Mouse (Mus musculus) limb, embryonic 13.5 days (tissue): ENCODE results near the gene Ifitm2. TPM values are rescaled to one million over a fixed set of nuclear protein-coding genes. Genes with fewer than 3 reads are reported as not detected.
"Not testable (repeated sequence)": the region's sequence is repeated elsewhere in the genome, so short reads cannot be mapped to it uniquely, and the experiment has no call there.

Source experiments
- ATAC-seq: fragments of 200-750 bp; cut with Nextera tagmentation; 2 replicates; pipeline ENCODE4 v1.8.0; 2017; ENCODE audit warnings: low read depth, moderate number of reproducible peaks, moderate TSS enrichment; ENCODE audit not compliant: low FRiP score
- H3K27ac ChIP-seq: fragments of 300-500 bp; sonication (generic); 2 replicates; pipeline ENCODE4 v1.5.1; 2015; ENCODE audit warnings: inconsistent platforms, mild to moderate bottlenecking, moderate library complexity
- H3K27me3 ChIP-seq: fragments of 300-500 bp; sonication (generic); 2 replicates; pipeline ENCODE4 v1.6.1; 2015; ENCODE audit warnings: mild to moderate bottlenecking, inconsistent platforms
- H3K36me3 ChIP-seq: fragments of 300-500 bp; sonication (generic); 2 replicates; pipeline ENCODE4 v1.6.1; 2015; ENCODE audit warnings: inconsistent platforms, mild to moderate bottlenecking, moderate library complexity
- H3K4me1 ChIP-seq: fragments of 300-500 bp; sonication (generic); 2 replicates; pipeline ENCODE4 v1.6.1; 2015; ENCODE audit warnings: inconsistent platforms
- H3K4me2 ChIP-seq: fragments of 300-500 bp; sonication (generic); replicated peaks from 2 replicates; pipeline ENCODE4 v1.6.1; 2015; ENCODE audit warnings: inconsistent platforms, mild to moderate bottlenecking, moderate library complexity
- H3K4me3 ChIP-seq: fragments of 300-500 bp; sonication (generic); 2 replicates; pipeline ENCODE4 v1.5.1; 2015; ENCODE audit warnings: moderate library complexity, mild to moderate bottlenecking, inconsistent platforms
- H3K9ac ChIP-seq: fragments of 300-500 bp; sonication (generic); 2 replicates; pipeline ENCODE4 v1.6.1; 2015; ENCODE audit warnings: mild to moderate bottlenecking, inconsistent platforms
- H3K9me3 ChIP-seq: fragments of 300-500 bp; sonication (generic); 2 replicates; pipeline ENCODE4 v1.6.1; 2016; ENCODE audit warnings: inconsistent platforms
- WGBS: fragments of 180-500 bp; shearing (Covaris S2); methylation state at CpG from one replicate; pipeline ENCODE4 v1.1.7; 2015; 5-methylcytosine and 5-hydroxymethylcytosine counted together
- polyA plus RNA-seq: library from polyadenylated mRNA; unstranded; fragments of >200 nt; fragmentation: Nextera tagmentation; extraction: Ambion mirVana; gene quantifications from 2 replicates; pipeline ENCODE4 v1.2.1, GENCODE M21; 2015

The Ifitm2 gene
- polyA plus RNA-seq, 1 experiment from 2014 or later: 1,181 TPM

DNA sequence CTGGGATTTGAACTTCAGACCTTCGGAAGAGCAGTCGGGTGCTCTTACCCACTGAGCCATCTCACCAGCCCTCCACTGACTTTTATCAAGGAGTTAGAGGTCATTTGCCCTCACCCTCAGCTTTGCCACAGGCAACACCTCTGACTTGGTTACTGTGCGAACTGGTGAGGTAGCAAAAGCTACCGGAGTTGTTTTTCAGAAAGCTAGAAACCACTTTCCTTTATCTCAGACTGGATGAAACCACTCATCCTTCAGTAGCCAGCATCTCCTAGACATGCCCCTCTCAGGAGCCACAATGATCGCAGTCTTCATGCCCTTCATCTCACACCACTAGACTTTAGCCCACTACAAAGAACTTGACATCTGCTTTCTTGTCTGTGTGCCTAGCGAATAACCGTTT is 27.2 kb upstream of the Ifitm2 start:
- no peaks in the 10 kb centered on the region for H3K4me1 ChIP-seq
- H3K27ac ChIP-seq: no peak overlapping the region
- 88% methylated on average over 7 of the region's 7 CpGs for WGBS
- no peak overlapping the region for H3K4me2 ChIP-seq
- no peak for ATAC-seq
- H3K27me3 ChIP-seq: no peaks in the 10 kb centered on the region
- H3K4me3 ChIP-seq: no peak overlapping the region
- H3K36me3 ChIP-seq: no peaks in the 10 kb centered on the region
- H3K9me3 ChIP-seq: no peaks in the 10 kb centered on the region
- H3K9ac ChIP-seq: no peak overlapping the region

DNA sequence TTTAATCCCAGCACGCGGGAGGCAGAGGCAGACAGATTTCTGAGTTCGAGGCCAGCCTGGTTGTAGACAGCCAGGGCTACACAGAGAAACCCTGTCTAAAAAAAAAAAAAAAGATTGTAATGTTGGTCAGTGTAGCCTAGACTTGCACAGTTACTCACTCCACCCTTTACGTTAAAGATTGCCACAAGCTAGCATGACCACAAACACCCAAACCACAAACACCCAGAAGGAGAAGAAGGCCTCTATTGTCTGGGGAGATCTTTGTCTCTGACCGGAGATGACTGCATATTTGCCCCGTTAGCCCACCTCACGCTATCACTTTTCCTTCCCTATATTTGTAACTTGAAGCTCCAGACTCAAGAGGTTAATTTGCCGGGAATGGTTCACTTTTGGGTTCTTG is 25.9 kb upstream of the Ifitm2 start:
- 91% methylated on average over 8 of the region's 8 CpGs for WGBS
- Histone ChIP-seq H3K36me3 (no peaks in the 10 kb centered on the region), H3K9ac (no peak overlapping the region), H3K4me2 (no peak overlapping the region), H3K4me1 (no peaks in the 10 kb centered on the region), H3K27me3 (no peaks in the 10 kb centered on the region), H3K9me3 (no peaks in the 10 kb centered on the region), H3K27ac (no peak overlapping the region), H3K4me3 (no peak overlapping the region)
- ATAC-seq: no peak

DNA sequence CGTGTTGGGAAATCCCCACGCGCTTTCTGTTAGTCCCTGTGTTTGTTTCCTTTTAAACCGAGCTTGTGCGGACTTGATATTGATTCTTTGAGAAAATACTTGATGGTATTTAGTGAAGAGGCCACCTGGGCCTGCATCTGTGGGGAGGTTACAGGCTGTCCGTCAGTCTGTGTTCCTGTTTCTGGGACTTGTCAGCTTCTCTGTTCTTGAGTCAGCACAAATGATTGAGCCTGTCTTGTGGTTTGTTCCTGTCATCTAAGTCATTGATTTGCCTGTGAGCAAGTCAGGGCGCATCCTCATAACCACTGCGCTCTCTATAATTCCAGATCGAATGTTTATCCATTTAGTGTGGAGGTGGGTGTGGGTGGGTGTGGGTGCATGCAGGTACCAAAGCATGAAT is 20.9 kb upstream of the Ifitm2 start:
- H3K9me3 ChIP-seq, H3K27ac ChIP-seq, ATAC-seq, H3K9ac ChIP-seq, H3K27me3 ChIP-seq, H3K4me3 ChIP-seq, H3K4me2 ChIP-seq, H3K36me3 ChIP-seq: not testable (repeated sequence)
- WGBS: 86% methylated on average over 9 of the region's 9 CpGs
- H3K4me1 ChIP-seq: peaks cover 22% of the 10 kb centered on the region

DNA sequence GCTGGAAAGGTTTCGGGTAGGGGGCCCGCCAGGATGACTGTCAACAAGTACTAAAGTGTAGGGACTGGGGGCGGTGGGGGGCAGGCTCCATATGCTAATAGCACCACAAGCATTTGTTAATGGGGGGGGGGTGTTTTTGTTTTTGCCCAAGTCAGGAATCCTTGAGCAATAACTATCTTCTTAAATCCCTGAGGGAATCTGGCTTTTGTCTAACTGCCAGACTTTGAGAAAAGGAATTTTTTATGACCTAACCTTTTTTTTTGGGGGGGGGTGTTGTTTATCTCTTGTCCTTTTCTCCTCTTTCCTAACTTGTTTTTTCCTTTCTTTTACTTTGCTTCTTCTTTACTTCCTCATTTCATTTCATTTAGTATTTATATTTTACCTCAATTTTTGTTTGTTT is 19.7 kb upstream of the Ifitm2 start:
- 28% methylated on average over 3 of the region's 3 CpGs for WGBS
- H3K4me1 ChIP-seq: peaks cover 31% of the 10 kb centered on the region
- H3K27me3 ChIP-seq: no peaks in the 10 kb centered on the region
- H3K9ac ChIP-seq: no peak overlapping the region
- H3K4me3 ChIP-seq: no peak overlapping the region
- no peak for ATAC-seq
- no peaks in the 10 kb centered on the region for H3K36me3 ChIP-seq
- H3K9me3 ChIP-seq: no peaks in the 10 kb centered on the region
- no peak overlapping the region for H3K4me2 ChIP-seq
- H3K27ac ChIP-seq: no peak overlapping the region

DNA sequence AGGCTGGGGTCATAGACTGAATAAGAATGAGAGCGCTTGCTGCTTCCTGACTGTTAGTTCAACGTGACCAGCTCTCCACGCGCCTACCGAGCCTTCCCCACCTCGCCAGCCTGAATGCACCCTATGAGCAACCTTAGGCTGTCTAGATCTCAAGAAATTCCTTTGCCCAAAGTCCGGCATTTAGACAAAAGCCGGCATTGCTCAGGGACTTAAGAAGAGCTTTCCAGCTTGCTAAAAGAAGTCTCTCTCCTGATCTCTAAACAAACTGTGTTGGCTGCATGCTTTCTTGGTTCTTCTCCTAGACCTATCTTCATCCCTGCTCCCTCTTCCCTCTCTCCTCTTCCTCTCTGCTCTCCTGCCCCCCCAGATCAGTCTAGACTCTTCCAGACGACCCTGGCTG is 19.2 kb upstream of the Ifitm2 start:
- no peak overlapping the region for H3K9ac ChIP-seq
- H3K4me1 ChIP-seq: peaks cover 31% of the 10 kb centered on the region
- ATAC-seq: no peak
- H3K4me2 ChIP-seq: 0 out of 2 replicates have a peak overlapping the region, but pooled peaks have one; percentile 11
- H3K27ac ChIP-seq: no peak overlapping the region
- H3K27me3 ChIP-seq: no peaks in the 10 kb centered on the region
- WGBS: 25% methylated on average over 9 of the region's 9 CpGs
- no peaks in the 10 kb centered on the region for H3K36me3 ChIP-seq
- H3K4me3 ChIP-seq: no peak overlapping the region
- H3K9me3 ChIP-seq: no peaks in the 10 kb centered on the region

DNA sequence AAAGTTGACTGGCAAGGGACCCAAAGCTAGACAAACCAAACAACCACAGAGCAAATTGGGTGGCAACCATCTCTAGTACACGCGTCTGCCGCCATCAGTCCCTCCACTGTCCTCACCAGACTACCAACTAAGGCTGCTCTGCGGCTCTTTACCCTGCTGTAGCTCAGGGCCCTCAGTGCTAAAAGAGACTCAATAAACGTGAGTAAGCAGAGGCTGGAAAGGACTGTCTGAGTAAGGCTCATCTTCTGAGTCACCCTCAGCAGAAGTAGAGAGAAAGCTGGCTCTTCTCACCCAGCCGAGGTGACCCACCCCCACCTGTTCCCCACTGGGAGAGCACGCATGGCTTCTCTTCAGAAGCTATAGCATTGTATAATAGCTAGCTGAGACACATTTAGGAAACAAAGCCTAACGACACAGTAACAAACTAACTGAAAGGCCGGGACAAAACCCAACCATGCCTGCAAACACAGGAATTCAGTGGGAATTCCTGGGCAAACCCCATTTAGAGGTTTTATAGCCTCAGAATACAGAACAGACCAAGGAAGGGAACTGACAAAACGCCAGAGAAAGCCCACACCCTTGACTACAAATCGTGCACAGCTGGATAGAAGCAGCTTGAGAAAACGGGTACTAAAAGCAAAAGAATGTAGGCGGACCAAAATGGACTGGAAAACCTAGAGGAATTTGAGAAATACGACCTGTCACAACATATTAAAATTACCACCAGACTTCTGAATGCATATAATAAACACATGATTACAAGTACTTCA is 17.8 kb upstream of the Ifitm2 start:
- Histone ChIP-seq H3K4me1 (peaks cover 31% of the 10 kb centered on the region), H3K36me3 (no peaks in the 10 kb centered on the region), H3K4me3 (no peak overlapping the region), H3K27ac (peak overlapping the region; percentile 77), H3K9ac (peak overlapping the region; percentile 13; the same call in 1 of the 2 replicates), H3K4me2 (peak overlapping the region; percentile 19; the same call in 1 of the 2 replicates), H3K9me3 (no peaks in the 10 kb centered on the region), H3K27me3 (no peaks in the 10 kb centered on the region)
- no peak; the same call in 1 of the 2 replicates for ATAC-seq
- 18% methylated on average over 14 of the region's 14 CpGs for WGBS

DNA sequence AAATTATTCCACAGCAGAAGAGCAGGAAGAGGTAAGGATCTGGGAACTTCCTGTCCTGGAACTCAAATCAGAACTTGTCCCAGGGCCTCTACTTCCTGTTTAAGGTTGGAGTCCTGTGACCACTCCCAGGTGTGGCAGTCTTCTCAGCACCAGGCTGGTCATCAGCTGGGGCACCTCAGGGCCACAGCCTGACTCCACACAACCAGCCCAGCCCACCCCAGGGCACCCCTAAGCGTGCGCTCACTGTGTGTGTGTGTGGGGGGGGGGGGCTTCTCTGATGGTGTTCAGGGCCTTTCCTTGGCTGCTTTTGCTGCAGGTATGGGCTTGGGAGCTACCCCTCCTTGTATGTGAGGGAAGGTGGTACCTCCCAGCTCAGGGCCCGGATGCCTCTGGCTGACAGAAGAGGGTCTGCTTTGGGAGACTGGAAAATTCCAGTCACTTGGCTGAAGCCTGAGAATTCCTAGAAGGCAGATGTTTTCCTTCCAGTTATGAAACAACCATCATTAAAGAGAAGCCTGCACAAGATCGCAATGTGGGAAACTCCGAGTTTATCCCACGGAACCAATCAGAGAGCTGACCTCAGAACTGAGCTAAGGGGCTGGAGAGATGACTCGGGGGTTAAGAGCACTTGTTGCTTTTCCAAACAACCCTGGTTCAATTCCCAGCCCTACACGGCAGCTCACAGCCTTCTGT is 15.8 kb upstream of the Ifitm2 start:
- Histone ChIP-seq H3K36me3 (no peaks in the 10 kb centered on the region), H3K4me2 (no peak overlapping the region), H3K4me1 (peaks cover 46% of the 10 kb centered on the region), H3K9me3 (no peaks in the 10 kb centered on the region), H3K27ac (peak overlapping the region; percentile 65), H3K4me3 (no peak overlapping the region), H3K27me3 (no peaks in the 10 kb centered on the region), H3K9ac (no peak overlapping the region)
- ATAC-seq: peak; percentile 52; the same call in 1 of the 2 replicates
- 54% methylated on average over 8 of the region's 8 CpGs for WGBS

DNA sequence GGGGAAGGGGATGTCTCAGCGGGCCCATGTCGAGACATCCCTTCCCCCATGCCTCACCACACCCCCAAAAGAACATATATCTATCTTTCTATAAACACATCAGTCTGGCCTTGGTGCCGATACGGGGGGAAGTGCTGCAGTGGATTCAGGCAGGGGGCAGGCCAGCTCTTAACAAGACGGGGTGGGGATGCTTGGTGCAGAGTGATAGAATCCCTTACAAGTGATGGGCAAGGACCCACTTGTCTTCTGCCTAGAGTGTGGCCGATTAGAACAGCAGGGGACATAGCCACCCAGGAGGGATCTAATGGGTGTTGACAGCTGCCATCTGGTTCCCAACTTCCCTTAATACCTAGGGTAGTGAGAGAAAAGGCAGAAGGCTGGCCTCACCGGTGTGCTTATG is 15.1 kb upstream of the Ifitm2 start:
- no peak for ATAC-seq
- H3K4me3 ChIP-seq: no peak overlapping the region
- no peak overlapping the region for H3K9ac ChIP-seq
- no peaks in the 10 kb centered on the region for H3K36me3 ChIP-seq
- no peaks in the 10 kb centered on the region for H3K9me3 ChIP-seq
- H3K27me3 ChIP-seq: no peaks in the 10 kb centered on the region
- H3K4me1 ChIP-seq: peaks cover 46% of the 10 kb centered on the region
- H3K4me2 ChIP-seq: no peak overlapping the region
- 40% methylated on average over 7 of the region's 7 CpGs for WGBS
- peak overlapping the region; percentile 65; the same call in 1 of the 2 replicates for H3K27ac ChIP-seq

DNA sequence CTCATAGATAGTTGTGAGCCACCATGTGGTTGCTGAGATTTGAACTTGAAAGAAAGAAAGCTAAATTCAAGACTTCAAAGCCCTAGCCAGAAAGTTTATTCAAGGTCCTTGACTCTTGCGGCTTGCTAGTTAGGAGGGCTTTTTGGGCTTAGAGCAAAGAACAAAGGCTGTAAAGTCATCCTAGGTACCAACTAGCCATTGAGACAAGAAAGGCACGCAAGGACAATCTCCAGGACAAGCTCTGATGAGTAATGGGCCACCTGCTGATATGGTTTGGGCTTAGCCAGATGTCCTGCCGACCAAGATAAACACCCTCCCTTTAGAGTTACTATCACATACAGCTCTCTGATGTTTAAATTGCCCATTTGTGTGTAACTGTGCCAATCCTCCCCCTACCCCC is 12.9 kb upstream of the Ifitm2 start:
- not testable (repeated sequence) for H3K9ac ChIP-seq, H3K9me3 ChIP-seq, H3K36me3 ChIP-seq, H3K4me3 ChIP-seq, ATAC-seq, H3K27ac ChIP-seq, H3K27me3 ChIP-seq
- Histone ChIP-seq H3K4me2 (peak overlapping the region; percentile 42), H3K4me1 (peaks cover 32% of the 10 kb centered on the region)
- WGBS: 29% methylated on average over 3 of the region's 3 CpGs

DNA sequence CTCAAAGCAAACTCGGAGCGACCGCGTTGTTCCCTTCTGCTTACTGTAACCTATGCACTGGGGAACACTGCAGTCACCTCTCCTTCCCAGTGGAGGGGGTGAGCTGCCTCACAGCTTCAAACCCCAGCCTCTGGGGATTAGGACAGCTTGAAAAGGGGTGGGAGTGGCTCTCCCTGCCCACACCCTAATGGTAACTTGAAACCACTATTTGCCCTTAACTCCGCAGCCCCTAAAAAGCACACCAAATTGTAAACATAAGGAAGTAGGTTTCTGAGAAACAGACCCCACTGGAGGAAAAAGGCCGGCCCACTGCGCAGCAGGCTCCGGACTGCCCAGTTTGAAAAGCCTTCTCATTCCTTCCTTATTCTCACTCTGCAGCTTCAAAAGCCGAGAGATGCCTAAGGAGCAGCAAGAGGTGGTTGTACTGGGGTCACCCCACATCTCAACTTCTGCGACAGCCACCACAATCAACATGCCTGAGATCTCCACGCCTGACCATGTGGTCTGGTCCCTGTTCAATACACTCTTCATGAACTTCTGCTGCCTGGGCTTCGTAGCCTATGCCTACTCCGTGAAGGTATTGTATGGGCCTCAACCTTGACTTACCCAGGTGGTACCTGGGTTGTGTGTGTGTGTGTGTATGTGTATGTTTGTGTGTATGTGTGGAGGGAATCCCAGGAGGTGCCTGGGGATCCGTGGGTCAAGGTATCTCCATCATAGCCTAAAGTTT is 12.2 kb upstream of the Ifitm2 start:
- 4% methylated on average over 14 of the region's 14 CpGs for WGBS
- Histone ChIP-seq H3K27me3 (no peaks in the 10 kb centered on the region), H3K36me3 (no peaks in the 10 kb centered on the region), H3K9me3 (no peaks in the 10 kb centered on the region), H3K9ac (no peak overlapping the region), H3K4me1 (peaks cover 25% of the 10 kb centered on the region), H3K4me3 (peak overlapping the region; percentile 1; the same call in 1 of the 2 replicates), H3K27ac (peak overlapping the region; percentile 55), H3K4me2 (peak overlapping the region; percentile 42)
- peak; percentile 14; the same call in 1 of the 2 replicates for ATAC-seq

DNA sequence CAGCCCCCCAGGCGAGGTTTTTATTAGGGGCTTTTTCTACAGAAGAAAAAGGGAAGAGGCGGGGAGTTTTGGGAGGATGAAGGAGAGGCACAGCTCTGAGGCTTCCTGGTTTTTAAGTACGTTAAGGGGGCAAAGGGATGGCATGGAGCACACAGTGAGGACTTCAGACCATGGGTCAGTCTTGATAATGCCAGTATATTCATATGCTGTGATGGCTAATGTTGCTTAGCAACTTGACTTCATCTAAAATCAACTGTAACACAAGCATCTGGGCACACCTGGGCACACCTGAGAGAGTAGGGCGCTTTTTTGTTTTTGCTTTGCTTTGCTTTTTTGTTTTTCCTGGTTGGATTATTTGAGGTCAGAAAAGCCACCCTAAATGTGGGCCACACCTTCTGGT is 11.1 kb upstream of the Ifitm2 start, which contains the start of gene Ifitm1:
Gene Ifitm1, plus strand, starts transcription at position 301 of the 400 bp plus-strand sequence.
- H3K4me3 ChIP-seq: peak within 1 kb of the TSS; percentile 1; the same call in 1 of the 2 replicates
- WGBS: 78% methylated on average over 4 of the region's 4 CpGs
- H3K4me1 ChIP-seq: peaks cover 24% of the 10 kb centered on the region
- peak within 1 kb of the TSS; percentile 42 for H3K4me2 ChIP-seq
- no peaks in the 10 kb centered on the region for H3K36me3 ChIP-seq
- H3K9ac ChIP-seq: no peak within 1 kb of the TSS
- H3K9me3 ChIP-seq: no peaks in the 10 kb centered on the region
- H3K27me3 ChIP-seq: no peaks in the 10 kb centered on the region
- ATAC-seq: no peak
- peak within 1 kb of the TSS; percentile 55 for H3K27ac ChIP-seq

DNA sequence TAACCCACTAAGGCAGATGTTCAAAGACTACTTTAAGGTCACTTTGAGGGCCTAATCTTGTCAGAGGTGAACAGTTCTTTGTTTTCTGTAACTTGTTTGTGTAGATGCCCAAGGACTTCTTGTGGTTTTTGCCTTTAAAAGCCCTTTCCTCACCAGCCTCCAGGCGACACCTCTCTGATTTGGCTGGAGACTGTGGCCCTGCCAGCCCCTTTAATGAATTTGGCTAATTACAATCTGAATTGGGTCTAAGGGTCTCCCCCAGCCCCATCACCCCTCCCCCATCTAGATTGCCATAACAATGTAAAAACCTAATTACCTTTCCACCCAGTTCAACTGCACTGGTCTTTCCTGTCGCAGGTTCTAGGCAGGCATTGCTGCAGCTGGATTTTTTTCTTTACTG is 6.9 kb upstream of the Ifitm2 start:
- Histone ChIP-seq H3K4me1 (peaks cover 16% of the 10 kb centered on the region), H3K36me3 (no peaks in the 10 kb centered on the region), H3K9me3 (no peaks in the 10 kb centered on the region), H3K4me2 (no peak overlapping the region), H3K9ac (no peak overlapping the region), H3K4me3 (no peak overlapping the region), H3K27ac (no peak overlapping the region), H3K27me3 (no peaks in the 10 kb centered on the region)
- 63% methylated on average over 2 of the region's 2 CpGs for WGBS
- ATAC-seq: no peak
